Mouse (Mus musculus) liver, postnatal 0 days (tissue): ENCODE measurements at regions not wholly inside any gene's neighbourhood (a gene's known extent, or its start where the extent isn't known, plus 50 kb on each side); places are given as distances from the start of the nearest gene placed in this dataset.

ENCODE experiments used
- ATAC-seq: fragments of 200-750 bp; cut with Nextera tagmentation; 2 replicates; pipeline ENCODE4 v1.8.0; 2017; ENCODE audit warnings: mild to moderate bottlenecking, moderate library complexity
- DNase-seq: peaks from one replicate; pipeline ENCODE4 v3.0.0-alpha.2; 2016
- H3K27ac ChIP-seq: fragments of 300-500 bp; sonication (generic); 2 replicates; pipeline ENCODE4 v1.5.1; 2014; ENCODE audit warnings: antibody characterized with exemption, moderate library complexity, mild to moderate bottlenecking, low read depth
- H3K27me3 ChIP-seq: fragments of 300-500 bp; sonication (generic); 2 replicates; pipeline ENCODE4 v1.6.1; 2014; ENCODE audit warnings: low read length, control low read depth, mixed read lengths; ENCODE audit not compliant: insufficient read depth
- H3K36me3 ChIP-seq: fragments of 300-500 bp; sonication (generic); replicated peaks from 2 replicates; pipeline ENCODE4 v1.6.1; 2014; ENCODE audit warnings: mild to moderate bottlenecking, control low read depth, low read length, moderate library complexity, mixed read lengths; ENCODE audit not compliant: insufficient read depth
- H3K4me1 ChIP-seq: fragments of 300-500 bp; sonication (generic); 2 replicates; pipeline ENCODE4 v1.6.1; 2014; ENCODE audit warnings: antibody characterized with exemption, mild to moderate bottlenecking, control low read depth; ENCODE audit not compliant: insufficient read depth
- H3K4me2 ChIP-seq: fragments of 300-500 bp; sonication (generic); 2 replicates; pipeline ENCODE4 v1.6.1; 2014; ENCODE audit warnings: low read depth, mild to moderate bottlenecking, low read length, moderate library complexity, mixed read lengths
- H3K4me3 ChIP-seq: fragments of 300-500 bp; sonication (generic); 2 replicates; pipeline ENCODE4 v1.5.1; 2014; ENCODE audit warnings: low read depth, low read length
- H3K9ac ChIP-seq: fragments of 300-500 bp; sonication (generic); replicated peaks from 2 replicates; pipeline ENCODE4 v1.6.1; 2014; ENCODE audit warnings: mild to moderate bottlenecking, moderate library complexity
- H3K9me3 ChIP-seq: fragments of 300-500 bp; sonication (generic); 2 replicates; pipeline ENCODE4 v1.6.1; 2016; ENCODE audit warnings: mild to moderate bottlenecking, control low read depth, low read length, mixed read lengths
- CTCF ChIP-seq: sonication (generic); IDR thresholded peaks from 2 replicates; pipeline ENCODE4 v1.5.1; 2016; ENCODE audit warnings: antibody characterized with exemption, low read depth
- EP300 ChIP-seq: IDR thresholded peaks from 2 replicates; pipeline ENCODE4 v1.6.1; 2016; ENCODE audit warnings: antibody characterized with exemption, low read depth, mild to moderate bottlenecking
- WGBS: fragments of 180-500 bp; shearing (Covaris S2); extraction: QIAGEN DNeasy Blood & Tissue Kit; methylation state at CpG from one replicate; pipeline ENCODE4 v1.1.7; 2014; ENCODE audit not compliant: insufficient replicate concordance; 5-methylcytosine and 5-hydroxymethylcytosine counted together

DNA sequence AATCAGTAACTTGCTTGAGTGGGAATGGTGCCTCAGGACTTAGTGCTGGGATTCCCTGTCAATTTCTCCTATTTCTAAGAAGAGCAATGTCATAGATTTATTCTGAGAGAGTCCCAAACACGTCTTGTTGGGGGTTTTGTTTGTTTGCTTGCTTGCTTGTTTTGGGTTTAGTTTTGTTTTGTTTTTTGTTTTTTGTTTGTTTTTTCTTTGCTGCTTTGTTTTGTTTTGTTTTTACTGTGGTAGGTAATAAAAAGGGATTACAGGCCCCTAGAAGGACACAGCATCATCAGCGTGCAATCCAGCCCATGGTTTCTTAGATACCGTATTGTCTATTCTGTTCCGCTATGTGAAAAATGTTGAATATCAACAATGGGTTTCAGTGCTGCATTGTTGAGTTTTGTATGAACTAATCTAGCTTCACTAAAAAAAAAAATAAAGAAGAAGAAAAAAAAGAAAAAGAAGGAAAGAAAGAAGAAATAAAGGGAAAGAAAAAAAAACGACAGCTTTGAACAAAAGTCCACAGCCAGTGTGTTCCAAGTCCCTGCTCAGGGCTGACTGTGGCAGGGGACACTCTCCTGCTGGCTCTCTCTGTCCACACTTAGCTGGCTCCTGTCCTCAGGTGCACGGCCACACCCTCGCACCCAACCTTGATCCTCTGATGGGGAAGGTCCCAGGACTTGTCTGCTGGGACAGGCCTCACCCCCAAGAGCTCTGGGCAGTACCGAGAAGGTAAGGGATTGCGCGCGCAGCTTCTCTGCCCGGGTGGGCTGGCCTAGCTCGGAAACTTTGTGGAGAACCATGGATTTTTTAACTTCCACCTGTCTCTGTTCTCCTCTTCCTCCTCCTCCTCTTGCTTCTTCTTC lies 90.1 kb upstream of the Sox2 start:
- H3K36me3 ChIP-seq, result no peaks in the 10 kb centered on the region
- TF ChIP-seq EP300, result no peak
- TF ChIP-seq CTCF, result no peak
- H3K4me3 ChIP-seq, result no peak overlapping the region
- WGBS, result 67% methylated on average over 13 of the region's 13 CpGs
- H3K4me2 ChIP-seq, result no peak overlapping the region
- no peaks in the 10 kb centered on the region for H3K9me3 ChIP-seq
- DNase-seq, result no peak
- no peak overlapping the region for H3K27ac ChIP-seq
- ATAC-seq, result no peak
- H3K9ac ChIP-seq, result no peak overlapping the region
- H3K27me3 ChIP-seq, result no peaks in the 10 kb centered on the region
- no peaks in the 10 kb centered on the region for H3K4me1 ChIP-seq

GRCm38 (mm10) chr3:34558821-34559520 lies 91.2 kb upstream of the Sox2 start:
- Histone ChIP-seq H3K4me1 (no peaks in the 10 kb centered on the region), H3K9me3 (no peaks in the 10 kb centered on the region)

DNA sequence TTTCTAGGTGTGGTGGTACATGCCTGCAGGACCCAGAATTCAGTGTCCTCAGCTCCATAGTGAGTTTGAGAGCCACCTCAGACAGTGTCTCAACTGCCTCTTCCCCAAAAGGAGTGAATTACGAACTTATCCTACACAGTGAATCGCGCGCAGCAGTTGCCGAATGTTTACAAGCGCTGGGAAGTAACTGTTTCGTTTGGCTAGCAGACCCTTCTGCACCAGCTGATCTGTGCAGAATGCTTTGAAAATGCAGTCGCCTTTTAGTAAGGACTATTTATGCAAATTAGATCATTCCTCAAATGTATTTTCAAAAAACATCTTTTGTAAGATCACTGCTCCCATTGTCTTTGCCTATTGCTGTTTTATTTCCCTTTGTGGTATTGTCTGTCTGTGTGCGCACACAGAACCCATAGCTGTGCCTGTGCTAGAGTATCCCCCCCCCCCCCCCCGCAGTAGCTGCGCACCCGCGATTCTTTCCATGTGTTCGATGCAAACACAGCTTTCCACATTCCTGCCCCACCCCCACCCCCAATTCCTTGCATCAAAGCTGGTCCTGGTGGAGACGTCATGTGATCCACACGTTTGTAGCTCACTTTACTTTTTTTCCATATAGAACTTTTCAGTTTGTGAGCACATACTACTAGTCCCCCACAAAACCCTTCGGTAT lies 97.5 kb upstream of the Sox2 start:
- TF ChIP-seq CTCF (no peak), EP300 (no peak)
- DNase-seq (no peak), ATAC-seq (no peak)
- no peaks in the 10 kb centered on the region for H3K4me1 ChIP-seq
- H3K9ac ChIP-seq, result no peak overlapping the region
- no peaks in the 10 kb centered on the region for H3K36me3 ChIP-seq
- no peak overlapping the region for H3K27ac ChIP-seq
- no peak overlapping the region for H3K4me3 ChIP-seq
- H3K4me2 ChIP-seq, result no peak overlapping the region
- H3K9me3 ChIP-seq, result no peaks in the 10 kb centered on the region
- H3K27me3 ChIP-seq, result no peaks in the 10 kb centered on the region
- 72% methylated on average over 16 of the region's 17 CpGs for WGBS

More at GRCm38 (mm10) chr3:34558821-34559520, 91.2 kb upstream of the Sox2 start:
- no peak for ATAC-seq
- H3K27me3 ChIP-seq, result no peaks in the 10 kb centered on the region
- H3K9ac ChIP-seq, result no peak overlapping the region
- no peak for TF ChIP-seq CTCF
- no peak for TF ChIP-seq EP300
- H3K4me3 ChIP-seq, result no peak overlapping the region
- no peak for DNase-seq
- H3K27ac ChIP-seq, result no peak overlapping the region
- H3K36me3 ChIP-seq, result no peaks in the 10 kb centered on the region
- 67% methylated on average over 10 of the region's 10 CpGs for WGBS
- H3K4me2 ChIP-seq, result no peak overlapping the region

DNA sequence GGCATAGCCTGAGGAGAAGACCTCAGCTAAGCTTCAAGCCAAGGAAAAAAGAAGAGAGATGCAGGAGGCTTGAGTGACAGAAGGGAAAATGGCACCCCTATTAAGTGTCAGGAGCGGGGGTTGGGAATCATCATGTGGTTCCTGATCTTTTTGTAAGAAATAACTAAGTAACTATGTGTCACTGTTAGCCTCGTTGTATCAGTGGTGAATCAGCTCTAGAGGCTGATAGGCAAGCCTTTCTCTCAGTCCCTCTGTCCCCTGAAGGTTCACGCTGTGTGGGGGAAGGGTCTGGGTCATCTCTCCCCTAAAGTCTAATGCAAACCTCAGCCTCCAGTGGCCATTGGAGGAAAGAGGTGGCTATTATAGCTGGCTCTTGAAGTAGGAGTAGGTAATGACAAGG lies 99.1 kb upstream of the Sox2 start:
- Histone ChIP-seq H3K27me3 (no peaks in the 10 kb centered on the region), H3K4me3 (no peak overlapping the region), H3K27ac (no peak overlapping the region), H3K36me3 (no peaks in the 10 kb centered on the region), H3K4me1 (no peaks in the 10 kb centered on the region), H3K4me2 (no peak overlapping the region), H3K9ac (no peak overlapping the region), H3K9me3 (no peaks in the 10 kb centered on the region)
- ATAC-seq (no peak), DNase-seq (no peak)
- WGBS, result 48% methylated on average over 3 of the region's 3 CpGs
- no peak for TF ChIP-seq CTCF
- no peak for TF ChIP-seq EP300

- Histone ChIP-seq H3K4me1 (no peaks in the 10 kb centered on the region), H3K36me3 (no peaks in the 10 kb centered on the region), H3K9ac (no peak overlapping the region), H3K27me3 (no peaks in the 10 kb centered on the region), H3K9me3 (no peaks in the 10 kb centered on the region), H3K4me3 (no peak overlapping the region), H3K4me2 (no peak overlapping the region), H3K27ac (no peak overlapping the region)
- DNase-seq (no peak), ATAC-seq (no peak)
- TF ChIP-seq EP300, result no peak
- TF ChIP-seq CTCF, result no peak
- 74% methylated on average over 12 of the region's 12 CpGs for WGBS
Observed at GRCm38 (mm10) chr3:34550189-34550588, 100.0 kb upstream of the Sox2 start.

GRCm38 (mm10) chr3:34532451-34532850 lies 117.8 kb upstream of the Sox2 start:
- Histone ChIP-seq H3K9ac (no peak overlapping the region), H3K4me1 (no peaks in the 10 kb centered on the region), H3K27ac (no peak overlapping the region), H3K4me2 (no peak overlapping the region), H3K4me3 (no peak overlapping the region), H3K36me3 (no peaks in the 10 kb centered on the region), H3K27me3 (no peaks in the 10 kb centered on the region), H3K9me3 (no peaks in the 10 kb centered on the region; the same call in none of the 2 replicates)
- TF ChIP-seq EP300, result no peak
- TF ChIP-seq CTCF, result no peak
- DNase-seq (no peak), ATAC-seq (no peak)
- WGBS, result 56% methylated on average over 3 of the region's 3 CpGs
